Mouse (Mus musculus) heart, embryonic 14.5 days (tissue): ENCODE results near the gene Daam2. TPM values are rescaled to one million over a fixed set of nuclear protein-coding genes. Genes with fewer than 3 reads are reported as not detected.

Source experiments
- ATAC-seq: fragments of 200-750 bp; cut with Nextera tagmentation; 2 replicates; pipeline ENCODE4 v1.8.0; 2017; ENCODE audit warnings: low read depth, moderate TSS enrichment; ENCODE audit not compliant: insufficient number of reproducible peaks, insufficient read depth, low FRiP score
- H3K27ac ChIP-seq, 2 experiments: fragments of 200-500 bp in 1 of 2; fragments of 300-500 bp in 1 of 2; sonication (generic) in 1 of 2; replicated peaks in 1 of 2; 2 replicates each; pipeline ENCODE4 v1.5.1; 2012 to 2014; ENCODE audit warnings: low read depth in 2 of 2, low read length in 2 of 2, control low read depth in 1 of 2, mild to moderate bottlenecking in 1 of 2, mixed read lengths in 1 of 2; ENCODE audit not compliant: control insufficient read depth in 1 of 2, insufficient read depth in 1 of 2
- H3K27me3 ChIP-seq: fragments of 300-500 bp; sonication (generic); 2 replicates; pipeline ENCODE4 v1.6.1; 2014; ENCODE audit warnings: mild to moderate bottlenecking, low read length, control low read depth; ENCODE audit not compliant: control insufficient read depth, insufficient read depth
- H3K36me3 ChIP-seq: fragments of 300-500 bp; sonication (generic); 2 replicates; pipeline ENCODE4 v1.6.1; 2014; ENCODE audit warnings: mild to moderate bottlenecking, control low read depth, low read length, mixed read lengths; ENCODE audit not compliant: control insufficient read depth, insufficient read depth
- H3K4me1 ChIP-seq, 2 experiments: fragments of 200-500 bp in 1 of 2; fragments of 300-500 bp in 1 of 2; sonication (generic) in 1 of 2; 2 replicates each; pipeline ENCODE4 v1.6.1; 2012 to 2014; ENCODE audit warnings: low read length in 2 of 2, control low read depth in 1 of 2, mixed read lengths in 1 of 2; ENCODE audit not compliant: control insufficient read depth in 2 of 2, insufficient read depth in 2 of 2
- H3K4me2 ChIP-seq: fragments of 300-500 bp; sonication (generic); 2 replicates; pipeline ENCODE4 v1.6.1; 2014; ENCODE audit warnings: mild to moderate bottlenecking, low read length
- H3K4me3 ChIP-seq, 2 experiments: fragments of 200-500 bp in 1 of 2; fragments of 300-500 bp in 1 of 2; sonication (generic) in 1 of 2; 2 replicates each; pipeline ENCODE4 v1.5.1; 2012 to 2014; ENCODE audit warnings: low read length in 2 of 2, mild to moderate bottlenecking in 2 of 2, control low read depth in 1 of 2, low read depth in 1 of 2, moderate library complexity in 1 of 2; ENCODE audit not compliant: control insufficient read depth in 1 of 2, insufficient read depth in 1 of 2
- H3K9ac ChIP-seq: fragments of 300-500 bp; sonication (generic); 2 replicates; pipeline ENCODE4 v1.6.1; 2014; ENCODE audit warnings: mild to moderate bottlenecking, low read length
- H3K9me3 ChIP-seq: fragments of 300-500 bp; sonication (generic); 2 replicates; pipeline ENCODE4 v1.6.1; 2016; ENCODE audit warnings: low read length, control low read depth; ENCODE audit not compliant: control insufficient read depth
- WGBS: fragments of 180-500 bp; shearing (Covaris S2); extraction: QIAGEN DNeasy Blood & Tissue Kit; methylation state at CpG from one replicate; pipeline ENCODE4 v1.1.7; 2014; 5-methylcytosine and 5-hydroxymethylcytosine counted together
- polyA plus RNA-seq: library from polyadenylated mRNA; unstranded; fragments of >200 nt; fragmentation: Nextera tagmentation; extraction: Ambion mirVana; gene quantifications from 2 replicates; pipeline ENCODE4 v1.2.1, GENCODE M21; 2014

The Daam2 gene
- polyA plus RNA-seq, 1 experiment from 2014 or later: 4.7 TPM

DNA sequence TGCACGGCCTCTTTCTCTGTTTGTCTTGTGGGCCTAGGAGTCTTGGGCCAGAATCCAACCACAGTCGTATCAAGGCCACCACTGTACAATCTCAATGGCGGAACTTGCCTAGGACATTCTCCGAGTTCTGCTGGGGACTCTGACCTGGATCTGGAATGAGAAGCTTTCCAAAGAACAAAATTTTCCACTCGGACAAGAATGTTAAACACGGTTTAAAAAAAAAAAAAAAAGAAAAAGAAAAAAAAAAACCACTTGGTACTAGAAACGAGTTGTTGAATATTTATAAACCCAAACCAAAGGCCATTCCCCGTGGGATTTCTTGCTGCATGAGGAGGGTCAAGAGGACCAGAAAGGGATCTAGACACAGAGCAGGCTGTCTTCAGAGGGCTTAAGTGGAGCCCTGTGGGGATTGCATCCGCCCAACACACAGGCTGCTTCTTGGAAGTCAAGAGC is 29.9 kb downstream of the Daam2 start:
- no peak overlapping the region for H3K4me3 ChIP-seq
- no peak overlapping the region for H3K4me2 ChIP-seq
- H3K27me3 ChIP-seq: no peaks in the 10 kb centered on the region
- 0 out of 2 replicates have a peak, but pooled peaks cover 2% of the 10 kb centered on the region for H3K9me3 ChIP-seq
- no peak overlapping the region for H3K9ac ChIP-seq
- ATAC-seq: no peak
- peaks cover 4 to 10% of the 10 kb centered on the region in 2 experiments; a peak in 3 of 4 replicates for H3K4me1 ChIP-seq
- H3K36me3 ChIP-seq: no peaks in the 10 kb centered on the region
- 39% methylated on average over 9 of the region's 9 CpGs for WGBS
- no peak overlapping the region for H3K27ac ChIP-seq

DNA sequence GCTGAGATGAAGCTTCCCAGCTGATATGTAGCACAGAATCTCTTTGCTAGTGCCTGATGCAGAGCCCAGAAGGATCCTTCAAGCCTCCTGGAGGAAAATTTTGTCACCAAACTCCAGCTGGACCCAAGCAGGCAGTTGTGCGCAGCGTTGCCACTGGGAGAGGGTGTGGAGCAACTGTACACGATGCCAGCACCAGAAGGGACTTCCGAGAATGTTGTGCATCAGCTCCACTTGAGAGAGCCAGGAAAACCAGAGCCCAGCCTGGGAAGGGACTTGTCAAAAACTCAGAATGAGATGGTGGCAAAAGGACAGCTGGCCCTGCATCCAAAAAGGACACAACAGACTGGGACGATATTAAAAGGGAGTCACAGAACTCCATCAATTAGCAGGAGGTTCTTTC is 32.5 kb downstream of the Daam2 start:
- H3K36me3 ChIP-seq: no peaks in the 10 kb centered on the region
- H3K4me3 ChIP-seq: no peak overlapping the region
- no peak overlapping the region for H3K27ac ChIP-seq
- H3K9ac ChIP-seq: no peak overlapping the region
- H3K27me3 ChIP-seq: no peaks in the 10 kb centered on the region
- WGBS: 73% methylated on average over 5 of the region's 5 CpGs
- peaks cover 4 to 15% of the 10 kb centered on the region in 2 experiments; a peak in 3 of 4 replicates for H3K4me1 ChIP-seq
- 0 out of 2 replicates have a peak, but pooled peaks cover 2% of the 10 kb centered on the region for H3K9me3 ChIP-seq
- H3K4me2 ChIP-seq: no peak overlapping the region
- ATAC-seq: no peak

DNA sequence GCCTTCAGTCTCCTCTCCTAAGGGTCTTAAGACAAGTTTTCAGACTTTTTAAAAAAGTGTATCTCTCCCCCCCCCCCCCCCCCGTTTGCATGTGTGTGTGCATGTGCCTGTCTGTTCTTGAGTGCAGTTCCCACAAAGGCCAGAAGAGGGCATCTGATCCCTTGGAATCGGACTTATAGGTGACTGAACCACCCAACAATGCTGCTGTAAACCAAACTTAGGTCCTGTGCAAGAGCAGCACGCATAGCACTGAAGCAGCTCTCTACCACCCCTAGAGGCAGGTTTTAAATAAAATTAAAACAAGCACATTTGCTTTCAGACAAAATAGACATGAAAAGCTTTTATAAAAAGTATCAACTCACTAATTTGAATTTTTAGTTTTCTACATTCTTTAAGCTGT is 33.9 kb downstream of the Daam2 start:
- WGBS: 24% methylated on average over 3 of the region's 3 CpGs
- ATAC-seq: no peak
- no peaks in the 10 kb centered on the region for H3K36me3 ChIP-seq

DNA sequence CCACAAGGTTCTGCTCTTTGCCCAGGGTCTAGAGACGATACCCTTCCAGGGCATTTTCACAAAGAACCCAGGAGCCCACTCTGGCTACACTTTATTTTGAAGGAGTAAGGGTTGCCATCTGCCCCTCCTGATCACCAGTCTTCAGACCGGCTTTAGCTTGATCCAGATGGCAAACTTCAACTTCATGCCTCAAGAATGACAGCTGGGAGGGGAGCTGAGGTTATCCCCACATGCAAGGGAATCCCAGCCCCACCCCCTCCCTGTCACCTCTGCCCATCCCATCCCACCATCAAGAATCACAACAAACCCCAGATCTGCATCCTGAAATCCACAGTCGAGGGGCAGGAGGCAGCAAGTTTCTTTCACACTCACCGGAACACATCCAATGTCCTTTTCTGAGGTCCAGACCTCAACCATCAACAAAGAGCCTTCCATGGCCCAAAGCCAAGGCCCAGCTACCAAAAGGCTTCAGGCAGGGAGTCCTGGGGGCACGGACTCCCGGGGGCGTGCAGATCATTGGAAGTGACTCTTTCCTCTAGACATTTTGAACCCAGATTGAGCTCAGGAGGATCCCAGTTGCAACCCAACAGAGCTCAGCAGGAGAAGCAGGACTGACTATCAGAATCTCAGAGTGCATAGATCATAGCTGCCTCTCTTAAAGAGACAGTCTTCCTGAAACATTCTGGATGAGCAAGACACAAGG is 35.5 kb downstream of the Daam2 start:
- Histone ChIP-seq H3K4me2 (no peak overlapping the region), H3K4me1 (peaks cover 0 to 6% of the 10 kb centered on the region in 2 experiments; a peak in 2 of 4 replicates), H3K27me3 (0 out of 2 replicates have a peak, but pooled peaks cover 4% of the 10 kb centered on the region), H3K27ac (no peak overlapping the region), H3K36me3 (no peaks in the 10 kb centered on the region), H3K9me3 (0 out of 2 replicates have a peak, but pooled peaks cover 2% of the 10 kb centered on the region), H3K4me3 (no peak overlapping the region), H3K9ac (no peak overlapping the region)
- 41% methylated on average over 7 of the region's 7 CpGs for WGBS
- no peak for ATAC-seq

More for the DNA sequence above, 33.9 kb downstream of the Daam2 start:
- Histone ChIP-seq H3K27ac (no peak overlapping the region), H3K9me3 (0 out of 2 replicates have a peak, but pooled peaks cover 2% of the 10 kb centered on the region), H3K4me1 (peaks cover 4 to 8% of the 10 kb centered on the region in 2 experiments; a peak in 3 of 4 replicates), H3K9ac (no peak overlapping the region), H3K4me3 (no peak overlapping the region), H3K27me3 (no peaks in the 10 kb centered on the region), H3K4me2 (no peak overlapping the region)

DNA sequence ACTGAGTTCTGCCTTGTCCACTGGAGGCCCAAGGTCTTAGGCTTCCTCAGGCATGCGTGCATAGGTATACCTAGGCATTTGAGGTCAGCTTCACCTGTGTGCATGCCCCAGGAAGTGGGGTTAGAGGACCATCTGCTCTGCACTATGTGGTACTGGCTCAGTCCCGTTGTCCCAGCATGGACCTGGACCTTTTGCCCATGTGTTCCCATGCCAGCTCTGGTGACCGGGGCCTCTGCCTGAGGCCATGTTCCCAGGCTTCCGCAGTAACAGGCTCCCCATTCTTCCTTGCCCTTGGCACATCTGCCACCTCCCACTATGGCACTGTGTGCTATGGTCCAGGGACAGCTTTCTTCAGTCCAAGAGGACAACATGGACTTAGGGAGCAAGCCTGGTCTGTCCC is 36.1 kb downstream of the Daam2 start:
- Histone ChIP-seq H3K36me3 (no peaks in the 10 kb centered on the region), H3K4me3 (no peak overlapping the region), H3K9me3 (0 out of 2 replicates have a peak, but pooled peaks cover 2% of the 10 kb centered on the region), H3K27me3 (0 out of 2 replicates have a peak, but pooled peaks cover 4% of the 10 kb centered on the region), H3K4me2 (no peak overlapping the region), H3K27ac (no peak overlapping the region), H3K4me1 (peaks cover 0 to 6% of the 10 kb centered on the region in 2 experiments; a peak in 2 of 4 replicates), H3K9ac (no peak overlapping the region)
- ATAC-seq: no peak
- 92% methylated on average over 4 of the region's 4 CpGs for WGBS

GRCm38 (mm10) chr17:49526566-49526965 is 37.6 kb downstream of the Daam2 start:
- H3K4me3 ChIP-seq: no peak overlapping the region
- no peak overlapping the region for H3K27ac ChIP-seq
- WGBS: 88% methylated on average over 5 of the region's 5 CpGs
- H3K9me3 ChIP-seq: 0 out of 2 replicates have a peak, but pooled peaks cover 2% of the 10 kb centered on the region
- no peak overlapping the region for H3K4me2 ChIP-seq
- 0 out of 2 replicates have a peak, but pooled peaks cover 4% of the 10 kb centered on the region for H3K27me3 ChIP-seq
- H3K4me1 ChIP-seq: peaks cover 0 to 6% of the 10 kb centered on the region in 2 experiments; a peak in 2 of 4 replicates
- H3K9ac ChIP-seq: no peak overlapping the region
- H3K36me3 ChIP-seq: no peaks in the 10 kb centered on the region
- no peak for ATAC-seq

GRCm38 (mm10) chr17:49525911-49526310 is 38.2 kb downstream of the Daam2 start:
- 82% methylated on average over 4 of the region's 4 CpGs for WGBS
- no peak overlapping the region for H3K4me3 ChIP-seq

More at GRCm38 (mm10) chr17:49525911-49526310, 38.2 kb downstream of the Daam2 start:
- no peak overlapping the region for H3K4me2 ChIP-seq
- no peak; the same call in 1 of the 2 replicates for ATAC-seq
- no peak overlapping the region for H3K9ac ChIP-seq
- peaks cover 0 to 6% of the 10 kb centered on the region in 2 experiments; a peak in 2 of 4 replicates for H3K4me1 ChIP-seq
- H3K27ac ChIP-seq: no peak overlapping the region
- H3K27me3 ChIP-seq: 0 out of 2 replicates have a peak, but pooled peaks cover 4% of the 10 kb centered on the region
- H3K36me3 ChIP-seq: no peaks in the 10 kb centered on the region
- 0 out of 2 replicates have a peak, but pooled peaks cover 2% of the 10 kb centered on the region for H3K9me3 ChIP-seq
